Mouse (Mus musculus) left cerebral cortex, adult 18-20 months (tissue): ENCODE data around the gene Rpl11. TPM values are rescaled to one million over a fixed set of nuclear protein-coding genes. Genes with fewer than 3 reads are reported as not detected.

Experiments
- DNase-seq, 2 experiments: peaks; one replicate each; pipeline ENCODE4 v3.0.0; 2021 to 2022; ENCODE audit warnings: low spot score in 2 of 2, mixed read lengths in 1 of 2
- total RNA-seq, 2 experiments: library from RNA; stranded (reverse); gene quantifications; 2 replicates each; pipeline ENCODE4 v1.2.3; 2021

Gene Rpl11
- total RNA-seq, 2 experiments from 2014 or later, result 277 to 280 TPM

- no peak for DNase-seq
These were observed 22.0 kb downstream of the Rpl11 start for GRCm38 (mm10) chr4:136030968-136031909.

GRCm38 (mm10) chr4:136028689-136029088 lies 24.5 kb downstream of the Rpl11 start:
- no peak for DNase-seq

- DNase-seq, result no peak
These were observed 25.1 kb downstream of the Rpl11 start for GRCm38 (mm10) chr4:136028132-136028564.

GRCm38 (mm10) chr4:136027416-136028131 lies 25.7 kb downstream of the Rpl11 start:
- DNase-seq, result no peak

- DNase-seq, result no peak
These were observed 27.9 kb downstream of the Rpl11 start for GRCm38 (mm10) chr4:136025350-136025749.

GRCm38 (mm10) chr4:136022924-136023323 lies 30.3 kb downstream of the Rpl11 start:
- DNase-seq, result no peak

- DNase-seq, result peak; percentile 99
These were observed 31.6 kb downstream of the Rpl11 start, which contains the start of gene Eloa for GRCm38 (mm10) chr4:136021549-136022047. Eloa (minus strand) TSS chr4:136021763.

GRCm38 (mm10) chr4:136020743-136021548 lies 32.3 kb downstream of the Rpl11 start:
- DNase-seq, result peak in 1 of 2 experiments; percentile 3

- no peak for DNase-seq
These were observed 37.1 kb downstream of the Rpl11 start for GRCm38 (mm10) chr4:136016059-136016602.

GRCm38 (mm10) chr4:136010586-136010985 lies 42.6 kb downstream of the Rpl11 start:
- DNase-seq, result no peak

- DNase-seq, result no peak
These were observed 44.3 kb downstream of the Rpl11 start for GRCm38 (mm10) chr4:136008782-136009447.

GRCm38 (mm10) chr4:136006821-136007220 lies 46.4 kb downstream of the Rpl11 start:
- no peak for DNase-seq

- no peak for DNase-seq
These were observed 48.3 kb downstream of the Rpl11 start for GRCm38 (mm10) chr4:136004921-136005320.

GRCm38 (mm10) chr4:136004107-136004675 lies 49.0 kb downstream of the Rpl11 start:
- DNase-seq, result no peak

GRCm38 (mm10) chr4:135995118-135995517 lies 58.1 kb downstream of the Rpl11 start:
- DNase-seq, result no peak

GRCm38 (mm10) chr4:135993941-135994340 lies 59.3 kb downstream of the Rpl11 start:
- DNase-seq, result no peak

- DNase-seq, result no peak
These were observed 65.5 kb downstream of the Rpl11 start for GRCm38 (mm10) chr4:135987714-135988113.

GRCm38 (mm10) chr4:135986943-135987710 lies 66.1 kb downstream of the Rpl11 start, which contains the start of gene Pithd1:
Pithd1 (minus strand) TSS chr4:135987264.
- peak; percentile 86 to 93 for DNase-seq
